Mouse (Mus musculus) hindbrain, postnatal 0 days (tissue): Measurements from ENCODE around the gene Gm14226. TPM values are rescaled to one million over a fixed set of nuclear protein-coding genes. Genes with fewer than 3 reads are reported as not detected.
"Not testable (repeated sequence)": the region's sequence is repeated elsewhere in the genome, so short reads cannot be mapped to it uniquely, and the experiment has no call there.

ENCODE experiments used
- ATAC-seq: fragments of 200-750 bp; cut with Nextera tagmentation; 2 replicates; pipeline ENCODE4 v1.8.0; 2017; ENCODE audit warnings: mild to moderate bottlenecking, moderate TSS enrichment, moderate library complexity
- DNase-seq: peaks from one replicate; pipeline ENCODE4 v3.0.0-alpha.2; 2015; ENCODE audit warnings: low spot score
- H3K27ac ChIP-seq: fragments of 300-500 bp; sonication (generic); 2 replicates; pipeline ENCODE4 v1.5.1; 2014; ENCODE audit warnings: mild to moderate bottlenecking
- H3K27me3 ChIP-seq: fragments of 300-500 bp; sonication (generic); 2 replicates; pipeline ENCODE4 v1.6.1; 2014; ENCODE audit warnings: low read length, mixed read lengths; ENCODE audit not compliant: insufficient read depth
- H3K36me3 ChIP-seq: fragments of 300-500 bp; sonication (generic); 2 replicates; pipeline ENCODE4 v1.6.1; 2014; ENCODE audit warnings: low read length, mixed read lengths; ENCODE audit not compliant: insufficient read depth
- H3K4me1 ChIP-seq: fragments of 300-500 bp; sonication (generic); 2 replicates; pipeline ENCODE4 v1.6.1; 2014; ENCODE audit warnings: antibody characterized with exemption, low read length, mixed read lengths; ENCODE audit not compliant: insufficient read depth
- H3K4me2 ChIP-seq: fragments of 300-500 bp; sonication (generic); 2 replicates; pipeline ENCODE4 v1.6.1; 2014; ENCODE audit warnings: low read depth, mild to moderate bottlenecking, low read length, moderate library complexity, mixed read lengths
- H3K4me3 ChIP-seq: fragments of 300-500 bp; sonication (generic); 2 replicates; pipeline ENCODE4 v1.5.1; 2014; ENCODE audit warnings: low read length
- H3K9ac ChIP-seq: fragments of 300-500 bp; sonication (generic); replicated peaks from 2 replicates; pipeline ENCODE4 v1.6.1; 2014; ENCODE audit warnings: mild to moderate bottlenecking, low read length, moderate library complexity, mixed read lengths
- H3K9me3 ChIP-seq: fragments of 300-500 bp; sonication (generic); 2 replicates; pipeline ENCODE4 v1.6.1; 2016; ENCODE audit warnings: low read length, mixed read lengths
- CTCF ChIP-seq: IDR thresholded peaks from 2 replicates; pipeline ENCODE4 v1.5.1; 2016; ENCODE audit warnings: antibody characterized with exemption, control low read depth, low read depth
- WGBS: fragments of 180-500 bp; shearing (Covaris S2); extraction: QIAGEN DNeasy Blood & Tissue Kit; methylation state at CpG from one replicate; pipeline ENCODE4 v1.1.7; 2014; 5-methylcytosine and 5-hydroxymethylcytosine counted together
- polyA plus RNA-seq: library from polyadenylated mRNA; unstranded; fragments of >200 nt; fragmentation: Nextera tagmentation; extraction: Ambion mirVana; gene quantifications from 2 replicates; pipeline ENCODE4 v1.2.1, GENCODE M21; 2015
- total RNA-seq: library from RNA; depleted of rRNA; stranded (reverse); fragments of >200 nt; gene quantifications from 2 replicates; pipeline ENCODE4 v1.2.3, GENCODE M21; 2014

The Gm14226 gene
- total and polyA plus RNA-seq, 2 experiments from 2014 or later, result 0.14 to 0.58 TPM

DNA sequence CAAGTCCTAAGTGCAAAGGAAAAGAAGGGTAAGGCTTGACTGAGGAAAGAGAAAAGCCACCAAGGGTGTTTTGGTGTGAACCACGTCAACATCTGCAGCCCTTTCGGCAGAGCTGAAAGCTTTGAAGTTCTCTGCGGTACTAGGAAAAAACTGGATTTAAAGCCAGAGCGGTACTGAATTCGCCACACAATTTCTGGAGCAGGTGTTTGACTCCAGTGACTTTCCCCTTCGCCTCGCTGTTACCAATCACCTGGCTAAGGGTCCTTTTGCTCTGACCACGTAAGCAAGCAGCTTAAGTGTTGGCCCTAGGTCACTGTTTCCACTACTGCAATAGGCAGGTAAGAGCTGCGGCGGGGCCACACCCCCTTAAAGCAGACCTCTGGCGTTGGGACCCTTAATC, 12.6 kb upstream of the Gm14226 start:
- Histone ChIP-seq H3K4me2 (no peak overlapping the region), H3K36me3 (no peaks in the 10 kb centered on the region), H3K9ac (no peak overlapping the region), H3K27ac (no peak overlapping the region), H3K4me1 (no peaks in the 10 kb centered on the region), H3K9me3 (no peaks in the 10 kb centered on the region), H3K4me3 (no peak overlapping the region), H3K27me3 (no peaks in the 10 kb centered on the region)
- no peak for TF ChIP-seq CTCF
- 92% methylated on average over 11 of the region's 11 CpGs for WGBS
- no peak for DNase-seq
- ATAC-seq, result no peak

DNA sequence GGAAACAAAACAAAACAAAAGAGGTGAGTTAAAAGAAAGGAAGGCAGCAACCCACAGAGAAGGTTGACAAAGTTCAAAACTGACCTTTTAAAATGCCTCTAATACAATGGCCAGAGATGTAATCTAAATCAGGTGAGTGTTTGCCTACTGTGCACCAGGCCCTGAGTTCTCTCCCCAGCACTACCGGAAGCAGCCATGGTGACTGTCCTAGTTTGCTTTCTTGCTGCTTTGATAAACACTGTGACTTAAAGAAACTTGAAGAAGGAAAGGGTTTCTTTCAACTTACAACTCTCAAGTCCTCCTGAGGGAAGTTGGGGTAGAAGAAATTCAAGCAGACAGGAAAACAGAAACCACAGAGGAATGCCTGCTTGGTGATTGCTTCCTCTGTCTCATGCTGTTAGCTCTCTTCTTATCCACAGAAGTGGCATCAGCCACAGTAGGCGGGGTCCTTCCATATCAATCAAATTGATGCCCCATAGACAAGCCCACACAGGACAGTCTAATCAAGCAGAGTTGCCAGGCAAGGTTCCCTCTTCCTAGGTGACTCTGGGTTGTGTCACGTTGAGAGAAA, 6.9 kb upstream of the Gm14226 start:
- no peak for TF ChIP-seq CTCF
- Histone ChIP-seq H3K4me3 (no peak overlapping the region), H3K27ac (no peak overlapping the region), H3K4me2 (no peak overlapping the region), H3K27me3 (no peaks in the 10 kb centered on the region), H3K9ac (no peak overlapping the region), H3K4me1 (no peaks in the 10 kb centered on the region), H3K9me3 (no peaks in the 10 kb centered on the region), H3K36me3 (no peaks in the 10 kb centered on the region)
- ATAC-seq, result no peak
- DNase-seq, result no peak
- 56% methylated on average over 3 of the region's 3 CpGs for WGBS

DNA sequence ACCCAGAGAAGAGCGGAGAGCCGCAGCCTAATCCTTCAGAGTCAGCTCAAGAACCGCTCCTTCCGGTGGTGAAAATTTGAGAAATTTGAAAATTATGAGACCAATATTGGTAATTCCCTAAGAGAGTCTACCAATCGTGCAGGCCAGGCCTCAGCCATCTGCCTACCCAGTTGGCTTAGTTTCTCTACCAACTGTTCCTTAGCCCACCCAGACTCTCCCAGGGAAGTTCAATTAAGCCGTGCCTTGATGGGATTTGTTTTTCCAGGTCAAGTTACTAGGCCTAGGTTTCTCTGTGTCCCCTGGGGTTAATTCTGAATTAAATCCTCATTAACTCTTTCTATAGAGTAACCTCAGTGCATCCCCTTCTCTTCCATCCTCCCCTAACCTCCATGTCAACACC, 5.1 kb upstream of the Gm14226 start:
- WGBS, result 70% methylated on average over 6 of the region's 6 CpGs
- DNase-seq (peak; percentile 20), ATAC-seq (no peak)
- no peak for TF ChIP-seq CTCF
- Histone ChIP-seq H3K9ac (no peak overlapping the region), H3K27me3 (no peaks in the 10 kb centered on the region), H3K9me3 (no peaks in the 10 kb centered on the region), H3K4me3 (no peak overlapping the region), H3K36me3 (no peaks in the 10 kb centered on the region), H3K4me1 (no peaks in the 10 kb centered on the region), H3K4me2 (no peak overlapping the region), H3K27ac (no peak overlapping the region)

DNA sequence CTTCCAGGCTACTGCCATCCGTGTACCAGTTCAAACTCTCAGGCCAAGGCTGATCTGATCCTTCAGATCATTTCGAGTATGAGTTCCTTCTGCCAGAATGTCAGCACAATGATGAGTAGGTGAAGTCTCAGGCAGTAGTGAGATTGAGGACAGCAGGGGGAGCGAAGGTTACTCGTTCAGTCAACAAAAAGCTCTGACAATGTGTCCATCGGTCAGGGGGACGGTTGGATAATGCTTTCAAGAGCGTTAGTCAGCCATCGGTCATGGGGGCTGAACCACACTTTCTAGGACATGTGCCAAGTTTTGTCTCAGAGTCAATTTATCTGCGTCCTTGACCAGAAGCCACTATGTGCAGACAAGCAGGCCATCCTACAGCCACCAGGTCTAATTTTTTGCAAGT, 1.3 kb upstream of the Gm14226 start:
- not testable (repeated sequence) for H3K4me1 ChIP-seq, H3K4me2 ChIP-seq, H3K36me3 ChIP-seq, H3K9me3 ChIP-seq, H3K27me3 ChIP-seq, ATAC-seq, H3K4me3 ChIP-seq, DNase-seq, H3K27ac ChIP-seq, H3K9ac ChIP-seq
- WGBS, result 19% methylated on average over 5 of the region's 9 CpGs

DNA sequence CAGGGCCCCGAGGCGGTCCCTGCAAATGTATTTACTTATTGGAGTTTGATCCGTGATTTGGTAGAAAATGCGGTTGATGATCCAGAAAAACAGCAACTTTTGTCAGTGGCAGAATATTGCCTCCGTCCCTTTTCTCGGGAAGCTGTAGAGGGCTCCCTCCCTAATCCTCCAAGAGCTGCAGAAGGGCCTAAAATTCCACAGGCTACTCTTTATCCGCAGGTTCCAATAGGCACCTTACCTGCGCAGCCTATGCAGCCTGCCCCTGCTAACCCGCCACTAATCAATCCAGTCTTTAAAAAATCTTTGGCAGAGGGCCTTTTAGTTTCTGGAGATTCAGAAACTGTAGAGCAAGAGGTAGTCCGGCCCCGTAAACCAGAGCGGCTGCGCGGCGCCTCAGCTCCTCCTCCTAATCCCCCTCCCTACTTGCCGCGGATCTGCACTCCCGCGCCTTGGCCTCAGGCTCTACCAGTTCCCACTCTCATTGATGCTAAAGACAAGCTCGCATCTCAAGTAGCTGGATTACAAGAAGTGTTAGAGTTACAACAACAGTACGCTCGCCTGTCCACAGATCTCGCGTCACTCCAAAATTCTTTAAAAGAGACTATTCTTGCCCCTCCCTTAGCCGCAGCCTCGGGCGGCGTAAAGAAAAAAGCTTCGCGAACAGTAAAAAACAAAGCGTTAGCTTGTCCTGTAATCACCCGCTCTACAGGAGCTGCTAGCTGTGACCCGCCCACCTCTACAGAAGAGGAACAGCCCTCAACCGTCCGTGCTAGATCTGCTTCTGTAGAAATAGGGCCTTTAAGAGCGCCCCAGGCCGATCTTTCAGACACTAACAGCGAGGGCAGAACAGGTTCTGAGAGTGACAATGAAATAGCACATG, 936 bp downstream of the Gm14226 start:
- no peaks in the 10 kb centered on the region for H3K9me3 ChIP-seq
- no peaks in the 10 kb centered on the region for H3K36me3 ChIP-seq
- under 1% methylated on average over 38 of the region's 38 CpGs for WGBS
- H3K27ac ChIP-seq, result peak overlapping the region; percentile 80
- peak; percentile 35 for TF ChIP-seq CTCF
- DNase-seq, result peak; percentile 79
- H3K27me3 ChIP-seq, result no peaks in the 10 kb centered on the region
- H3K4me3 ChIP-seq, result peak overlapping the region; percentile 49
- peak overlapping the region; percentile 55 for H3K9ac ChIP-seq
- H3K4me1 ChIP-seq, result no peaks in the 10 kb centered on the region
- H3K4me2 ChIP-seq, result peak overlapping the region; percentile 98
- peak; percentile 96 for ATAC-seq

DNA sequence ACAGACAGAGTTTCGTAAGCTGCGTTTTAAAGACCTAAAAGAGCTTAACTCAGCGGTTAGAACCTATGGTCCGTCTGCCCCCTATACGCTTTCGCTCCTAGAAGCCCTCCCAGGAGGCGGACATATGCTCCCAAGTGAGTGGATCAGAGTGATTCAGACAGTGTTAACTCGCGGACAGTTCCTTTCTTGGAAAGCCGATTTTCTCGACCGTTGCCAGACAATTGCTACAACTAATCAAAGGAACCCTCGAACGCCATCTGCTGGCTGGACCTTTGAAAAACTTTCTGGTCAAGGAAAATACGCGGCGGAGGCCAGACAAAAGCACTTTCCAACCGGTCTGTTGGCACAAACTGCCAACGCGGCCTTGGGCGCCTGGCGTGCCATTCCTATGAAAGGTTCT, 1.6 kb downstream of the Gm14226 start:
- Histone ChIP-seq H3K4me1 (no peaks in the 10 kb centered on the region), H3K9ac (peak overlapping the region; percentile 55), H3K4me2 (peak overlapping the region; percentile 98), H3K27me3 (no peaks in the 10 kb centered on the region), H3K36me3 (no peaks in the 10 kb centered on the region), H3K4me3 (peak overlapping the region; percentile 49), H3K27ac (peak overlapping the region; percentile 80), H3K9me3 (no peaks in the 10 kb centered on the region)
- peak; percentile 97 for DNase-seq
- ATAC-seq, result peak; percentile 87
- WGBS, result under 1% methylated on average over 22 of the region's 22 CpGs
- peak; percentile 78 for TF ChIP-seq CTCF

DNA sequence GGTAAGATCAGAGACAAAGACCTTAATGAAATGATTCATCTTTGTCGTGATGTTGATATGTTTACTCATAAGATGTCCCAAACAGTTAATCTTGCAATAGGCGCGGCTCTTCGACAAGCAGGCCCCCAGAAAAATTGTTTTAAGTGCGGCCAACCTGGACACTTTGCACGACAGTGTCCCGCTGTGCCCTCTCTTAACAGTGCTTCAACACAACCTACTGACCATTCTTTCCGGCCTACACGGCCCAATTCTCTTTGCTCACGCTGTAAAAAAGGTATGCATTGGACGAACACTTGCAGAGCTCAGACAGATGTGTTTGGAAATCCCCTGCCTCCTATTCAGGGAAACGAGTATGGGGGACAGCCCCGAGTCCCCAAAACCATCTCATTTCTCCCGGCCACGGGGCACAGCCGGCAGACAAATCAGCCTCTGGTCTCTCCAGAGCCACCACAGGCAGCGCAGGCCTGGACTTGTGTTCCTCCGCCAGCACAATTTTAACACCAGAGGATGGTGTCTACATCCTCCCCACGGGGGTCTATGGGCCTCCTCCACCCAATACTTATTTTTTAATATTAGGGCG, 2.3 kb downstream of the Gm14226 start:
- H3K9ac ChIP-seq, H3K9me3 ChIP-seq, DNase-seq, H3K4me3 ChIP-seq, H3K27ac ChIP-seq, H3K27me3 ChIP-seq, ATAC-seq, H3K4me1 ChIP-seq, H3K36me3 ChIP-seq: not testable (repeated sequence)
- H3K4me2 ChIP-seq, result peak overlapping the region; percentile 98; the same call in 1 of the 2 replicates
- WGBS, result 30% methylated on average over 20 of the region's 20 CpGs
